Mouse (Mus musculus): ENCODE data around the gene Nos1. TPM values are rescaled to one million over a fixed set of nuclear protein-coding genes. Genes with fewer than 3 reads are reported as not detected.

Gene Nos1
- polyA plus RNA-seq, 1 experiment from 2014 or later: 0.82 TPM

- no peak overlapping the region for H3K4me3 ChIP-seq (replicated peaks; ENCODE audit: low read depth, low read length)
- H3K9me3 ChIP-seq (replicated peaks; ENCODE audit: low read length): no peaks in the 10 kb centered on the region
- WGBS: 56% methylated on average over 9 of the region's 9 CpGs
- DNase-seq (ENCODE audit: low spot score) (no peak), ATAC-seq (replicated peaks; ENCODE audit: low FRiP score, low read depth) (no peak)
- H3K4me2 ChIP-seq (ENCODE audit: low read length): no peak overlapping the region
- no peak overlapping the region for H3K9ac ChIP-seq (ENCODE audit: low read depth, low read length)
- no peaks in the 10 kb centered on the region for H3K4me1 ChIP-seq (replicated peaks; ENCODE audit: insufficient read depth, low read length)
- no peak overlapping the region for H3K27ac ChIP-seq
- no peaks in the 10 kb centered on the region for H3K27me3 ChIP-seq (ENCODE audit: insufficient read depth, low read length)
- peaks cover 69% of the 10 kb centered on the region for H3K36me3 ChIP-seq (ENCODE audit: insufficient read depth, low read length)
- TF ChIP-seq CTCF (IDR thresholded peaks at IDR 0.05; ENCODE audit: low read depth): no peak
Observed at GRCm38 (mm10) chr5:117988367-117988766, 207.5 kb downstream of the Nos1 start.

- Histone ChIP-seq H3K27ac (no peak overlapping the region), H3K4me2 (ENCODE audit: low read length) (no peak overlapping the region), H3K4me3 (replicated peaks; ENCODE audit: low read depth, low read length) (no peak overlapping the region), H3K9me3 (replicated peaks; ENCODE audit: low read length) (no peaks in the 10 kb centered on the region), H3K36me3 (ENCODE audit: insufficient read depth, low read length) (peaks cover 78% of the 10 kb centered on the region), H3K27me3 (ENCODE audit: insufficient read depth, low read length) (no peaks in the 10 kb centered on the region), H3K4me1 (replicated peaks; ENCODE audit: insufficient read depth, low read length) (no peaks in the 10 kb centered on the region), H3K9ac (ENCODE audit: low read depth, low read length) (no peak overlapping the region)
- no peak for TF ChIP-seq CTCF (IDR thresholded peaks at IDR 0.05; ENCODE audit: low read depth)
- 85% methylated on average over 6 of the region's 6 CpGs for WGBS
- ATAC-seq (replicated peaks; ENCODE audit: low FRiP score, low read depth) (no peak), DNase-seq (ENCODE audit: low spot score) (no peak)
Observed at GRCm38 (mm10) chr5:117989773-117990172, 208.9 kb downstream of the Nos1 start.

- H3K27me3 ChIP-seq (ENCODE audit: insufficient read depth, low read length): no peaks in the 10 kb centered on the region
- H3K9me3 ChIP-seq (replicated peaks; ENCODE audit: low read length): no peaks in the 10 kb centered on the region
- ATAC-seq (replicated peaks; ENCODE audit: low FRiP score, low read depth): no peak
- H3K36me3 ChIP-seq (ENCODE audit: insufficient read depth, low read length): peaks cover 86% of the 10 kb centered on the region
- no peak overlapping the region for H3K9ac ChIP-seq (ENCODE audit: low read depth, low read length)
- 73% methylated on average over 3 of the region's 3 CpGs for WGBS
- DNase-seq (ENCODE audit: low spot score): no peak
- no peak overlapping the region for H3K27ac ChIP-seq
- H3K4me1 ChIP-seq (replicated peaks; ENCODE audit: insufficient read depth, low read length): no peaks in the 10 kb centered on the region
- no peak overlapping the region for H3K4me2 ChIP-seq (ENCODE audit: low read length)
- no peak for TF ChIP-seq CTCF (IDR thresholded peaks at IDR 0.05; ENCODE audit: low read depth)
- H3K4me3 ChIP-seq (replicated peaks; ENCODE audit: low read depth, low read length): no peak overlapping the region
Observed at GRCm38 (mm10) chr5:117990957-117991356, 210.1 kb downstream of the Nos1 start.

- Histone ChIP-seq H3K27me3 (ENCODE audit: insufficient read depth, low read length) (no peaks in the 10 kb centered on the region), H3K9ac (ENCODE audit: low read depth, low read length) (no peak overlapping the region), H3K27ac (no peak overlapping the region), H3K4me1 (replicated peaks; ENCODE audit: insufficient read depth, low read length) (no peaks in the 10 kb centered on the region), H3K36me3 (ENCODE audit: insufficient read depth, low read length) (peaks cover 83% of the 10 kb centered on the region), H3K9me3 (replicated peaks; ENCODE audit: low read length) (no peaks in the 10 kb centered on the region), H3K4me3 (replicated peaks; ENCODE audit: low read depth, low read length) (no peak overlapping the region), H3K4me2 (ENCODE audit: low read length) (no peak overlapping the region)
- no peak for DNase-seq (ENCODE audit: low spot score)
- TF ChIP-seq CTCF (IDR thresholded peaks at IDR 0.05; ENCODE audit: low read depth): no peak
- WGBS: 91% methylated on average over 6 of the region's 6 CpGs
- ATAC-seq (replicated peaks; ENCODE audit: low FRiP score, low read depth): no peak
Observed at GRCm38 (mm10) chr5:117993550-117993949, 212.7 kb downstream of the Nos1 start.

GRCm38 (mm10) chr5:117995372-117995901, 214.6 kb downstream of the Nos1 start:
- Histone ChIP-seq H3K4me1 (replicated peaks; ENCODE audit: insufficient read depth, low read length) (no peaks in the 10 kb centered on the region), H3K27me3 (ENCODE audit: insufficient read depth, low read length) (no peaks in the 10 kb centered on the region), H3K27ac (no peak overlapping the region), H3K4me3 (replicated peaks; ENCODE audit: low read depth, low read length) (no peak overlapping the region), H3K9ac (ENCODE audit: low read depth, low read length) (no peak overlapping the region), H3K36me3 (ENCODE audit: insufficient read depth, low read length) (peaks cover 77% of the 10 kb centered on the region), H3K9me3 (replicated peaks; ENCODE audit: low read length) (no peaks in the 10 kb centered on the region), H3K4me2 (ENCODE audit: low read length) (no peak overlapping the region)
- ATAC-seq (replicated peaks; ENCODE audit: low FRiP score, low read depth): no peak
- DNase-seq (ENCODE audit: low spot score): no peak
- TF ChIP-seq CTCF (IDR thresholded peaks at IDR 0.05; ENCODE audit: low read depth): no peak
- 85% methylated on average over 8 of the region's 8 CpGs for WGBS

GRCm38 (mm10) chr5:117995911-117996310, 215.1 kb downstream of the Nos1 start:
- Histone ChIP-seq H3K27ac (no peak overlapping the region), H3K27me3 (ENCODE audit: insufficient read depth, low read length) (no peaks in the 10 kb centered on the region), H3K9me3 (replicated peaks; ENCODE audit: low read length) (no peaks in the 10 kb centered on the region), H3K9ac (ENCODE audit: low read depth, low read length) (no peak overlapping the region), H3K4me3 (replicated peaks; ENCODE audit: low read depth, low read length) (no peak overlapping the region), H3K4me2 (ENCODE audit: low read length) (no peak overlapping the region), H3K4me1 (replicated peaks; ENCODE audit: insufficient read depth, low read length) (no peaks in the 10 kb centered on the region), H3K36me3 (ENCODE audit: insufficient read depth, low read length) (peaks cover 77% of the 10 kb centered on the region)
- DNase-seq (ENCODE audit: low spot score): no peak
- ATAC-seq (replicated peaks; ENCODE audit: low FRiP score, low read depth): no peak
- 81% methylated on average over 6 of the region's 6 CpGs for WGBS
- TF ChIP-seq CTCF (IDR thresholded peaks at IDR 0.05; ENCODE audit: low read depth): no peak

GRCm38 (mm10) chr5:117996581-117996980, 215.7 kb downstream of the Nos1 start:
- H3K4me2 ChIP-seq (ENCODE audit: low read length): no peak overlapping the region
- no peak overlapping the region for H3K4me3 ChIP-seq (replicated peaks; ENCODE audit: low read depth, low read length)
- no peaks in the 10 kb centered on the region for H3K27me3 ChIP-seq (ENCODE audit: insufficient read depth, low read length)
- 91% methylated on average over 6 of the region's 6 CpGs for WGBS
- no peaks in the 10 kb centered on the region for H3K4me1 ChIP-seq (replicated peaks; ENCODE audit: insufficient read depth, low read length)
- DNase-seq (ENCODE audit: low spot score) (no peak), ATAC-seq (replicated peaks; ENCODE audit: low FRiP score, low read depth) (no peak)
- H3K27ac ChIP-seq: no peak overlapping the region
- H3K9ac ChIP-seq (ENCODE audit: low read depth, low read length): no peak overlapping the region
- peaks cover 74% of the 10 kb centered on the region for H3K36me3 ChIP-seq (ENCODE audit: insufficient read depth, low read length)
- no peaks in the 10 kb centered on the region for H3K9me3 ChIP-seq (replicated peaks; ENCODE audit: low read length)
- TF ChIP-seq CTCF (IDR thresholded peaks at IDR 0.05; ENCODE audit: low read depth): no peak

All from kidney, postnatal 0 days (tissue).